Mouse (Mus musculus) retina, postnatal 7 days (tissue): ENCODE results near the gene Ndufa8.
A peak's percentile ranks its signal among the peaks of the same experiment; 100 is the strongest.

Source experiments
- DNase-seq: peaks from one replicate; pipeline ENCODE4 v3.0.0-alpha.2; 2012; ENCODE audit warnings: low read depth, low spot score

Ndufa8 gene

GRCm38 (mm10) chr2:36048164-36048563, 1.0 kb downstream of the Ndufa8 start:
- no peak for DNase-seq

- no peak for DNase-seq
Measured at GRCm38 (mm10) chr2:36040872-36041271, 8.3 kb downstream of the Ndufa8 start.

- DNase-seq = no peak
Measured at GRCm38 (mm10) chr2:36039297-36039985, 9.8 kb downstream of the Ndufa8 start.

GRCm38 (mm10) chr2:36035413-36036081, 13.7 kb downstream of the Ndufa8 start:
- no peak for DNase-seq

- no peak for DNase-seq
Measured at GRCm38 (mm10) chr2:36034898-36035297, 14.3 kb downstream of the Ndufa8 start.

GRCm38 (mm10) chr2:36033966-36034365, 15.2 kb downstream of the Ndufa8 start:
- no peak for DNase-seq

- DNase-seq = no peak
Measured at GRCm38 (mm10) chr2:36032884-36033283, 16.3 kb downstream of the Ndufa8 start.

GRCm38 (mm10) chr2:36023291-36023690, 25.9 kb downstream of the Ndufa8 start:
- DNase-seq = no peak

- DNase-seq = peak; percentile 74
Measured at GRCm38 (mm10) chr2:36021385-36022159, 27.6 kb downstream of the Ndufa8 start.

- DNase-seq = no peak
Measured at GRCm38 (mm10) chr2:36013010-36013409, 36.2 kb downstream of the Ndufa8 start.

- DNase-seq = no peak
Measured at GRCm38 (mm10) chr2:36011331-36011825, 37.8 kb downstream of the Ndufa8 start.

- no peak for DNase-seq
Measured at GRCm38 (mm10) chr2:36010579-36010978, 38.6 kb downstream of the Ndufa8 start.

GRCm38 (mm10) chr2:36009386-36009785, 39.8 kb downstream of the Ndufa8 start:
- DNase-seq = peak; percentile 67

- peak; percentile 57 for DNase-seq
Measured at GRCm38 (mm10) chr2:36008071-36008470, 41.1 kb downstream of the Ndufa8 start.

- DNase-seq = no peak
Measured at GRCm38 (mm10) chr2:36002188-36002587, 47.0 kb downstream of the Ndufa8 start.

GRCm38 (mm10) chr2:36000390-36000789, 48.8 kb downstream of the Ndufa8 start:
- no peak for DNase-seq

- DNase-seq = no peak
Measured at GRCm38 (mm10) chr2:35999212-35999611, 50.0 kb downstream of the Ndufa8 start.

- no peak for DNase-seq
Measured at GRCm38 (mm10) chr2:35998416-35998815, 50.8 kb downstream of the Ndufa8 start.

GRCm38 (mm10) chr2:35996753-35997152, 52.5 kb downstream of the Ndufa8 start:
- DNase-seq = no peak

GRCm38 (mm10) chr2:35994303-35994702, 54.9 kb downstream of the Ndufa8 start:
- no peak for DNase-seq

- no peak for DNase-seq
Measured at GRCm38 (mm10) chr2:35993481-35993880, 55.7 kb downstream of the Ndufa8 start.

- no peak for DNase-seq
Measured at GRCm38 (mm10) chr2:35992259-35992658, 56.9 kb downstream of the Ndufa8 start.
